ENCODE assay signal across 14 mouse cellular contexts in the genomic region with DNA sequence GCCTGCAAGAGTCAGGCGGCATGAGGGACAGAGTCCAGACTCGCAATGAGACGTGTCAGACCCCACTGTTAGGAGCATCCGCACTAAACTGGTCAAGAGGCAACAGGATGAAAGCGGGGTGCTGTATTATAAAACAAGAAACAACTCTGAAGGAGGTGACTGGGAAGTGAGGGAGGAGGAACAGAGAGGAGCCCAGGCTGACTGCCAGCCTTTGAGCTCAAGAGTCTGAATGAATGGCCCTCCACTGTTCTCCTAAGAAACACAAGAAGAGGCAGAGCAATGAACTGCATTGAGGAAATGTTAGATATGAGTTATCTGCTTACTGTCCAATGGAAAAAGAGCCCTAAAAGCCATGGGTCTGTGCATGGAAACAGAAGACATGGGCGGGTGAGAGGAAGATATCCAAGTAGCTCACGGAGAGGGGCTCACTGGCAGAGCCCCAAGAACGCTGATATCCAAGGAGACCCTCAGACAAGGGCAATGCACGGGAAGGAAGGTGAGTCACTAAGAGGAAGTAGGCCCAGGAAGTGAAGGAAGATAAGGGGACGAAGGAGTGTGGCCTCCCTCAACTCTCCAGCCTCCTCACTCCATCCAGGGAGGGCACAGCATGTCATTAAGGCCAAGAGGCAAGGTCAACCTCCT. TPM values are rescaled to one million over a fixed set of nuclear protein-coding genes. Genes with fewer than 3 reads are reported as not detected.
A peak's percentile ranks its signal among the peaks of the same experiment; 100 is the strongest.
DNase-seq lines count a peak whose midpoint lies in the region; ATAC-seq lines count a peak whose summit lies in the region.
"Had no signal": no experiment of that assay in that cellular context is flagged by ENCODE, and none has a peak within 500 bp of the region (broad histone marks: within the 10 kb centered on the region; RNA-seq: fewer than 3 reads in every experiment).

No protein-coding gene starts in this region.

- H3K36me3 ChIP-seq in heart, embryonic 16.5 days (ENCODE audit: control insufficient read depth, insufficient read depth) = no peaks in the 10 kb centered on the region
- H3K36me3 ChIP-seq in heart, embryonic 10.5 days = peaks cover 1% of the 10 kb centered on the region; the same call in 1 of the 2 replicates
- H3K36me3 ChIP-seq in megakaryocyte, embryonic 14.5 days (replicated peaks; ENCODE audit: low read length) = peaks cover 96% of the 10 kb centered on the region
- H3K36me3 ChIP-seq in lung, embryonic 16.5 days (ENCODE audit: control insufficient read depth, insufficient read depth, low read length) = no peaks in the 10 kb centered on the region
- H3K36me3 ChIP-seq: heart, embryonic 15.5 days; limb, embryonic 15.5 days; midbrain, embryonic 10.5 days; neural tube, embryonic 13.5 days had no signal

- peaks cover 6% of the 10 kb centered on the region; the same call in 1 of the 2 replicates for H3K4me1 ChIP-seq in heart, embryonic 16.5 days (ENCODE audit: control insufficient read depth, insufficient read depth, low read length)
- peaks cover 19% of the 10 kb centered on the region for H3K4me1 ChIP-seq in heart, embryonic 10.5 days
- H3K4me1 ChIP-seq in megakaryocyte, embryonic 14.5 days = peaks cover 60% of the 10 kb centered on the region
- peaks cover 33% of the 10 kb centered on the region for H3K4me1 ChIP-seq in lung, embryonic 16.5 days (replicated peaks; ENCODE audit: control insufficient read depth, insufficient read depth, low read length)

- H3K4me3 ChIP-seq in heart, embryonic 16.5 days (ENCODE audit: low read length) = no peak overlapping the region
- H3K4me3 ChIP-seq in heart, embryonic 10.5 days = no peak overlapping the region
- H3K4me3 ChIP-seq in megakaryocyte, embryonic 14.5 days (replicated peaks) = peak overlapping the region; percentile 50
- no peak overlapping the region for H3K4me3 ChIP-seq in lung, embryonic 16.5 days (ENCODE audit: low read length)
- H3K4me3 ChIP-seq: heart, embryonic 15.5 days; limb, embryonic 15.5 days; midbrain, embryonic 10.5 days; neural tube, embryonic 13.5 days had no signal

- H3K9ac ChIP-seq in heart, embryonic 16.5 days (ENCODE audit: low read length) = no peak overlapping the region
- H3K9ac ChIP-seq in lung, embryonic 16.5 days (ENCODE audit: low read length) = no peak overlapping the region
- H3K9ac ChIP-seq: heart, embryonic 15.5 days; limb, embryonic 15.5 days had no signal

- no peak overlapping the region for H3K4me2 ChIP-seq in heart, embryonic 16.5 days (ENCODE audit: low read depth, low read length)
- no peak overlapping the region for H3K4me2 ChIP-seq in lung, embryonic 16.5 days (ENCODE audit: low read depth, low read length)
- H3K4me2 ChIP-seq: heart, embryonic 15.5 days; limb, embryonic 15.5 days; neural tube, embryonic 13.5 days had no signal

- ATAC-seq in heart, embryonic 16.5 days (replicated peaks; ENCODE audit: extremely low read depth, insufficient read depth, low FRiP score) = peak; percentile 28; the same call in 1 of the 2 replicates
- ATAC-seq in megakaryocyte, adult 5-6 weeks (ENCODE audit: poor library complexity, severe bottlenecking) = no peak
- ATAC-seq in lung, embryonic 16.5 days (ENCODE audit: low read depth) = no peak

- H3K9me3 ChIP-seq in heart, embryonic 16.5 days (replicated peaks; ENCODE audit: control insufficient read depth, low read length) = no peaks in the 10 kb centered on the region
- H3K9me3 ChIP-seq in heart, embryonic 10.5 days = no peaks in the 10 kb centered on the region
- no peaks in the 10 kb centered on the region for H3K9me3 ChIP-seq in megakaryocyte, embryonic 14.5 days
- H3K9me3 ChIP-seq in lung, embryonic 16.5 days (ENCODE audit: control insufficient read depth, low read length) = no peaks in the 10 kb centered on the region
- H3K9me3 ChIP-seq: heart, embryonic 15.5 days; limb, embryonic 15.5 days; midbrain, embryonic 10.5 days; neural tube, embryonic 13.5 days had no signal

- no peaks in the 10 kb centered on the region for H3K27me3 ChIP-seq in heart, embryonic 16.5 days (ENCODE audit: control insufficient read depth, insufficient read depth, low read length)
- H3K27me3 ChIP-seq in heart, embryonic 10.5 days (ENCODE audit: insufficient read depth, poor library complexity, severe bottlenecking) = no peaks in the 10 kb centered on the region
- H3K27me3 ChIP-seq in megakaryocyte, embryonic 14.5 days (replicated peaks) = no peaks in the 10 kb centered on the region
- no peaks in the 10 kb centered on the region for H3K27me3 ChIP-seq in lung, embryonic 16.5 days (ENCODE audit: control insufficient read depth, insufficient read depth, low read depth, low read length)
- H3K27me3 ChIP-seq: heart, embryonic 15.5 days; limb, embryonic 15.5 days; neural tube, embryonic 13.5 days had no signal

- 65% methylated on average over 10 of the region's 10 CpGs for WGBS in heart, embryonic 16.5 days
- WGBS in heart, embryonic 10.5 days = 64% methylated on average over 10 of the region's 10 CpGs
- 62% methylated on average over 10 of the region's 10 CpGs for WGBS in lung, embryonic 16.5 days

- no peak for DNase-seq in heart, embryonic 10.5 days (ENCODE audit: low spot score)
- DNase-seq in adipocyte (ENCODE audit: low spot score) = no peak
- no peak for DNase-seq in cerebellum, postnatal 25 days
- DNase-seq: cerebellum, adult 9-11 months; gastrocnemius, postnatal 36 days; thymus, postnatal 36 days had no signal

- H3K27ac ChIP-seq in heart, embryonic 16.5 days (ENCODE audit: low read length) = no peak overlapping the region
- H3K27ac ChIP-seq in heart, embryonic 10.5 days = no peak overlapping the region
- peak overlapping the region; percentile 42 for H3K27ac ChIP-seq in lung, embryonic 16.5 days (ENCODE audit: low read length)
- H3K27ac ChIP-seq: heart, embryonic 15.5 days; limb, embryonic 15.5 days; midbrain, embryonic 10.5 days; neural tube, embryonic 13.5 days had no signal

RNA-seq across cellular contexts. Expression of a gene that starts 53.1 kb away (rescaled TPM):
- polyA plus RNA-seq in heart, embryonic 16.5 days (2015; fragmentation: Nextera tagmentation; extraction: Ambion mirVana) = 4.7 and 7.5 TPM in 2 replicates
- 8.1 and 9.7 TPM in 2 replicates for polyA plus RNA-seq in heart, embryonic 10.5 days (2016; fragmentation: Nextera tagmentation; extraction: Ambion mirVana)
- 3.3 TPM in 1 of 2 replicates, not detected in the other for polyA plus RNA-seq in megakaryocyte, embryonic 14.5 days (2012; ENCODE audit: insufficient read depth, low replicate concordance)
- 16.3 and 24.0 TPM in 2 replicates for total RNA-seq in megakaryocyte, adult 5-6 weeks (2015)
- 33.6 and 33.9 TPM in 2 replicates for total RNA-seq in megakaryocyte, adult 5-6 weeks (2017)
- 8.6 and 9.9 TPM in 2 replicates for polyA plus RNA-seq in lung, embryonic 16.5 days (2015; fragmentation: Nextera tagmentation; extraction: Ambion mirVana)
